8 mouse cellular contexts compared by ENCODE assay signal in genomic region chr11:108752301-108752700, GRCm38 (mm10).
A peak's percentile ranks its signal among the peaks of the same experiment; 100 is the strongest.
DNase-seq lines count a peak whose midpoint lies in the region; ATAC-seq and TF ChIP-seq lines count a peak whose summit lies in the region.

No protein-coding gene starts in this region.

- peak overlapping the region; percentile 22 for H3K4me2 ChIP-seq in hindbrain, postnatal 0 days (ENCODE audit: low read depth, low read length)
- H3K4me2 ChIP-seq in hindbrain, embryonic 11.5 days (replicated peaks; ENCODE audit: low read depth, low read length): no peak overlapping the region
- H3K4me2 ChIP-seq in midbrain, postnatal 0 days (ENCODE audit: low read depth, low read length, poor library complexity, severe bottlenecking): no peak overlapping the region

- no peak overlapping the region for H3K9ac ChIP-seq in hindbrain, postnatal 0 days (replicated peaks; ENCODE audit: low read length)
- no peak overlapping the region for H3K9ac ChIP-seq in hindbrain, embryonic 11.5 days (ENCODE audit: low read depth, low read length)
- no peak overlapping the region for H3K9ac ChIP-seq in midbrain, postnatal 0 days (replicated peaks; ENCODE audit: low read length, poor library complexity, severe bottlenecking)

- H3K27me3 ChIP-seq in hindbrain, postnatal 0 days (ENCODE audit: insufficient read depth, low read length): no peaks in the 10 kb centered on the region
- no peaks in the 10 kb centered on the region for H3K27me3 ChIP-seq in hindbrain, embryonic 11.5 days (ENCODE audit: control insufficient read depth, insufficient read depth, low read length)
- H3K27me3 ChIP-seq in midbrain, postnatal 0 days (ENCODE audit: insufficient read depth, low read length): no peaks in the 10 kb centered on the region

- no peak for ATAC-seq in hindbrain, postnatal 0 days
- ATAC-seq in hindbrain, embryonic 11.5 days (ENCODE audit: low FRiP score): no peak
- ATAC-seq in common myeloid progenitor, adult 5-6 weeks (replicated peaks; ENCODE audit: low read depth, poor library complexity, severe bottlenecking): peak; percentile 89
- ATAC-seq in midbrain, postnatal 0 days (ENCODE audit: low FRiP score): no peak

- no peaks in the 10 kb centered on the region for H3K36me3 ChIP-seq in hindbrain, postnatal 0 days (ENCODE audit: insufficient read depth, low read length)
- H3K36me3 ChIP-seq in hindbrain, embryonic 11.5 days (ENCODE audit: control insufficient read depth, insufficient read depth, low read length): no peaks in the 10 kb centered on the region
- H3K36me3 ChIP-seq in midbrain, postnatal 0 days (ENCODE audit: insufficient read depth, low read length): no peaks in the 10 kb centered on the region

- peak; percentile 80 for DNase-seq in hindbrain, postnatal 0 days (ENCODE audit: low spot score)
- DNase-seq in hindbrain, embryonic 11.5 days (ENCODE audit: low spot score): no peak
- peak; percentile 74 for DNase-seq in NIH3T3 (ENCODE audit: low read depth)
- peak; percentile 68 for DNase-seq in heart, adult 8-10 months (ENCODE audit: low spot score)
- DNase-seq in layer of hippocampus, adult 8-10 months (ENCODE audit: low spot score in 2 of 2): peak; percentile 18 to 43
- peak; percentile 77 for DNase-seq in midbrain, postnatal 0 days (ENCODE audit: low spot score)
- peak; percentile 41 to 65 for DNase-seq in urinary bladder, postnatal 36 days (ENCODE audit: low spot score in 2 of 2)

- H3K9me3 ChIP-seq in hindbrain, postnatal 0 days (ENCODE audit: low read length): no peaks in the 10 kb centered on the region
- no peaks in the 10 kb centered on the region for H3K9me3 ChIP-seq in hindbrain, embryonic 11.5 days (ENCODE audit: control insufficient read depth, low read length)
- H3K9me3 ChIP-seq in midbrain, postnatal 0 days (ENCODE audit: low read length): no peaks in the 10 kb centered on the region

- no peak overlapping the region for H3K27ac ChIP-seq in hindbrain, postnatal 0 days
- H3K27ac ChIP-seq in hindbrain, embryonic 11.5 days (ENCODE audit: low read depth, low read length): no peak overlapping the region
- 0 out of 2 replicates have a peak overlapping the region, but pooled peaks have one; percentile 9 for H3K27ac ChIP-seq in midbrain, postnatal 0 days (ENCODE audit: low read depth, low read length)

- 0 out of 2 replicates have a peak, but pooled peaks cover 6% of the 10 kb centered on the region for H3K4me1 ChIP-seq in hindbrain, postnatal 0 days (ENCODE audit: insufficient read depth, low read length)
- H3K4me1 ChIP-seq in hindbrain, embryonic 11.5 days (replicated peaks; ENCODE audit: control insufficient read depth, insufficient read depth, low read length): no peaks in the 10 kb centered on the region
- H3K4me1 ChIP-seq in midbrain, postnatal 0 days (ENCODE audit: insufficient read depth, low read length): 0 out of 2 replicates have a peak, but pooled peaks cover 6% of the 10 kb centered on the region

- TF ChIP-seq CTCF in hindbrain, postnatal 0 days (IDR thresholded peaks at IDR 0.05; ENCODE audit: low read depth): no peak
- TF ChIP-seq CTCF in midbrain, postnatal 0 days (IDR thresholded peaks at IDR 0.05): no peak

- no peak overlapping the region for H3K4me3 ChIP-seq in hindbrain, postnatal 0 days (ENCODE audit: low read length)
- no peak overlapping the region for H3K4me3 ChIP-seq in hindbrain, embryonic 11.5 days (ENCODE audit: low read depth, low read length)
- no peak overlapping the region for H3K4me3 ChIP-seq in midbrain, postnatal 0 days (ENCODE audit: low read depth, low read length)

- 19% methylated on average over 7 of the region's 7 CpGs for WGBS in hindbrain, postnatal 0 days
- 69% methylated on average over 7 of the region's 7 CpGs for WGBS in hindbrain, embryonic 11.5 days
- WGBS in midbrain, postnatal 0 days: 19% methylated on average over 7 of the region's 7 CpGs
